Mouse (Mus musculus): Measurements from ENCODE around the gene Als2cl. TPM values are rescaled to one million over a fixed set of nuclear protein-coding genes. Genes with fewer than 3 reads are reported as not detected.

Gene Als2cl
- total RNA-seq, 2 experiments from 2014 or later = 4.6 to 6.6 TPM

DNA sequence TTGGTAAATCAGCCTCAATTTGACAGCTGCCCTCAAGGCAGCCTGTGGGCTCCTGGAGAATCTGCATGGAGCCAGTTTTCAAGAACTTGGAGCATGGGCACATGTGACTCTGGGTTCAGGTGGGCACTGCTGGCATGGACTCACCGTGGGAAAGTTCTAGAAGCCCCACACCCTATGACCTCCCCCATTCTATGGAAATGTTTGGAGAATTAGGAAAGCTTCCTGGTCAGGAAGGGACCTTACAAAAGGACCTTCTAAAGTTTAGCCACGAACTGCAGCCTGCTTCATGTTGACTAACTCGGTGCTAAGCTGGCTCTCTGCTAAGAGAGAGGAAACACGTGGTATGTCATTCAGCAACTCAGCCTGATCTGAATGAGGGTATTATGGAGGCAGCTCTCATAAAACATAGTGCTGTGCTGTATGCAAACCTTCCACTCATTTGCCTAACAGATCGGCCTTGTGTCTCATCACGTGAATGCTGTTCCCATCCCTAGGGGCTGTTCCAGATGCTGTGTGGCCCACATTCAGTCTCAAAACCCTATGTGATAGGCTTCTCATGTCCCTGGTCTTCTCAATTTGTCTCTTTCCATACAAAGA is 29.8 kb downstream of the Als2cl start:
- intact Hi-C loops (cut with DNase I) = no loop called here
- no peak for DNase-seq

DNA sequence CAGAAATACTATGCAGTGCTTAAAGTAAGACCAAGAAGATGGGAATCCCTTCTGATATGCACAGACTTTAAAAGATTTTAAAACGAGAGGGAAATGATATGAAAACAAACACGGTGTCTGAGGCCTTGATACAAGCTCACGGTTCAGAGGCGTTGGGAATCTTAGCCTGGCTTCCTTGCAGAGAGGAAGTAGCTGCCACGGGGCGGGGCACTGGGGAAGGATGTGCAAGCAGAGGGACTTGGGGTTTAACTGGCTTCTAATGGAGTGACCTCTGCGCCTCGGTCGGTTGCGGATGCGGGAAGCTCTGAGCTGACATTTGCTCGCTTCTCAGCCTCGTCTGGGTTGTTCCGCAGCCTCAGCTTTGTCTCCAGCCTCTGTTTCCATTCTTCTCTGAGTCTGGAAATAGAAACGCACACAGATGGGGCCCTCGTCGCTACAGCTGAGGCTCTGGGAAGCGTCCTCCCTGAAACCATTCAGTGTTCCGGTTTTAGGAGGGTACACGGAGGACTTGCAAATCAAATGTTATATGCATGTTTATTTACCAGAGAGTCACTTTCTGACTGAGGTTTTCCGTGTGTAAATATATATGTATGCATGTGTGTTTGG is 35.1 kb downstream of the Als2cl start:
- no peak for DNase-seq
- intact Hi-C loops (cut with DNase I) = no loop called here

DNA sequence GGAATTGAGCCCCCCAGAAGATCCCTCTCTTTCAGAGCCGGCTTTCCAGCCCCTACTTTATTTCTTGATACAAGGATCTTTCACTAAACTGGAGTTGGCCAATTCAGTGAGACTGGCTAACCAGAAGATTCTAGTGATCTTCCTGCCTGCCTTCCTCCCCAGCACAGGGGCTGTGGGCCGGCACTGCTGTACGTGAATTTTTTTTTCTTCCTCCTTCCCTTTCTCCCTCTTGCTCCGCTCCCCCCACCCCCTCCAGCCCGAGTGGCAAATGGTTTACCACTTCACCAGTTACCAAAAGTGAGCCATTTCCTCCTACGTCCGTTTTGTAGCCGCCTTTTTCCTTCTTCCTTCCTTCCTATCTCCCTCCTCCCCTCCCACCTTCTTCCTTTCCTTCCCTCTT is 35.8 kb downstream of the Als2cl start:
- intact Hi-C loops (cut with DNase I) = no loop called here
- no peak for DNase-seq

DNA sequence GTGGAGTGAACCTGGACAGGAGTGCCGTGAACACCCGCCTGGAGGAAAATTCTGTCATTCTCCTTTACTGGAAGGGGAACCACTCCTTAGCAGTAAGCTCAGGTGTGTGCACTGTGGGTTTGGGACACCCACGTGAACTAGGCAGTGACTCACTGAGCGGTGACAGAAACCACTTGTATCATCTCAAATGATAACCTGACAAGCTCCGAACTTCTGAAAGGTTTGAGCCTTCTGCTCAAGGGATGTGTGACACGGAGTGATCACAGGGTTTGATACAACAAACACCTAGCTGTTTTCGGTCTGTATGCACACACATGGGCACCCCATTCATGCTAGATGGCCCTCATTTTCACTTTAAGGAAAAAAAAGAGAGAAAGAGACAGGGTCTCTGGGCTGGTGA is 37.1 kb downstream of the Als2cl start, which contains the start of gene Fam240a:
TSS of gene Fam240a (minus strand) at position 76 of the 400 bp plus-strand sequence.
- DNase-seq = no peak
- intact Hi-C loops (cut with DNase I) = no loop called here

DNA sequence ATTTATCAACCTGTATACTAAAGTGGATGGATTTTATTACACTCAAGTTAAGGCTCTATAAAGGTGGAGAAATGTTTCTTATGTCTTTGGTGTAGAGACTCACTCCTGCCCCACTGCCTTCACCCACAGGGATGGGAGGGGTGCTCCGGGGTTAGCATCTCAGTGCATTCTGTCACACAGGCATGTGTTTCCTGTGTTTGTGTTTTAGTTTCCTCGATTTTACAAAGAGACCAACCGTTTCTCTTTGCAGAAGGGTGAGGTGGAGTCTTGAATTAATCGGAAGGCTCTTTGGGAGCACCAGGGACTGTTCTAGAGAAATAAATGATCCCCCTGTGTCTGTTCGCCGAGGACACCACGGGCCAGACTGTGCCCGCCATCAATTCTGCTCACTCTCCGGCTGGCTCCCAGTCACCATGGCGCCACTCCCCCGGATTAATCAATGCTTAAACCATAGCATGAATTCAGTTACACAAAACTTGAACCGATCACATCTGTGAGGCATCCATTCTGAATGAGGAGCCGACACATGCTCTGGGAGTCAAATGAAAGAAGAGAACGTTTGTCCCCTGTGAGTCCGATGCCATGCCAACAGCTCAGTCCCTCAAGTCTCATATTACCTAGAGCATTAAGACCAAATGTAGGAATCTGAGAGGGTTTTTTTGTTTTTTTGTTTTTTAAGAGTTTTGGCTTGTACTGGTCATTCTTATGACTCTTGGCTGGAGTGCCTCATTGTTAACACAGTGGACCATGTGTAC is 41.2 kb downstream of the Als2cl start:
- no peak for DNase-seq
- intact Hi-C loops (cut with DNase I) = loop anchor here (5.0 kb wide), 2 partner anchors 76 to 151 kb away; no protein-coding TSS in a partner anchor

DNA sequence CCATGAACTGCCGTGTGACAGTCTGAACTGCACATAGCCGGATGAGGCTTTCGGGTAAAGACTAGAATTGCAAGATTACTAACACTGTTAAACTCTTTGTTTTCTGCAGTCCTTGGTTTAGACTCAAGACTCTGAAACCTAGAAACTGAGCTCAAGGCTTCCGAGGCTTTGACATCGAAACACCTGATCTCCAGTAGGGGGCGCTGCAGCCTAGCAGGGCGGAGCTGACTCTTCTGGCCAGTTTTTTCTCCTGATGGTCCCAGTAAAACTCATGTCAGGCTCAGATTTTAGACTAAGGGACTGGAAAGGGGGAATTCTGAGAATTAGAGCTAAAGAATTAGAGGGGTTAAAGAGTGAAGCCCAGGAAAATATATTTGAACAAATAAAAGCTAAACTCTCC is 43.1 kb downstream of the Als2cl start:
- peak; percentile 56 to 74 for DNase-seq
- intact Hi-C loops (cut with DNase I) = loop anchor here (1.0 to 5.0 kb wide), 3 partner anchors 32 to 150 kb away; no protein-coding TSS in a partner anchor

DNA sequence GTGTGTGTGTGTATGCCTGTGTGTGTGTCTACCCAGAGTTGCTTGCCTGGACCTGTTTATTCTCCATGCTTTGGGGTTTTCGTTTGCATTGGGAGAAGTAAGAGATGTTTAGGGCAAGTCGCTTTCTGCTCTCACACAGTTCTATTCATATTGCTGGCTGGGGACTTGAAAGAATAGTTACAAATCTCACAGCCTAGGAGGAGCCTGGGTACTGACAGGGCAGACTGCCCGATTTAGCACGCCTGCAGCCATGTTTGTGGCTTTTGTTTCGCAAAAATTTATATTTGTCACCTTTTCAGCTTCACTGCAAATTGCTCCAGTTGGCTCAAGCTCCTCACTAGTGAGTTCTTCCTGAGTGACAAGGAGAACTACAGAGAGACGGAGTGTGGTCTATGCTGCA is 51.9 kb downstream of the Als2cl start:
- intact Hi-C loops (cut with DNase I) = no loop called here
- no peak for DNase-seq

DNA sequence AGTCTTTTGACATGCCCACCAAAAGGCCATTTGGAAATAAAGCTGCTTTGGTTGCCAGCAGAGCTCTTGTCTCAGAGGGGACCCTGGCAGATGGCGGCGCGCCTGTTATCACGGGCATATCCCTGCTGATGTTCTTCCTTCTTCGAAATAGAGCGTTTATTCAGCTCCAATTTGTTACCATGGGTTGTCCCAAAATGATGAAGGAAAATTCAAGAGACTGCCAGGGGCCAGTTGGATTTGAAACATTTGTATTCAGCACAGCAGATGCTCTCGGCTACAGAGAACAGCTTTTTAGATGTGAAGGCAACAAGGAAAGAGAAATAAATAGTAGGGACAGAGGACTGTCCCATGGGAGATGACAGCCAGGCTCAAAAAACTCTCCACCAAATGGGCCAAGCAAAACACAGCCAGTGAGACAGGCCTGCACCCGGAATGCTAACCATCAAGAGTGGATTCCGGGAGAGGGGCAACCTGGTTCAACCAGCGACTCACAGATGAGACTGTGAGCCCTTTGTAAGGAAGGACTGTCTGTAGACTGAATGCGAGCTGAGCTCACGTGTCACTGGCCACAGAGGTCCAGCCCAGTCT is 54.3 kb downstream of the Als2cl start:
- DNase-seq = no peak
- intact Hi-C loops (cut with DNase I) = no loop called here

DNA sequence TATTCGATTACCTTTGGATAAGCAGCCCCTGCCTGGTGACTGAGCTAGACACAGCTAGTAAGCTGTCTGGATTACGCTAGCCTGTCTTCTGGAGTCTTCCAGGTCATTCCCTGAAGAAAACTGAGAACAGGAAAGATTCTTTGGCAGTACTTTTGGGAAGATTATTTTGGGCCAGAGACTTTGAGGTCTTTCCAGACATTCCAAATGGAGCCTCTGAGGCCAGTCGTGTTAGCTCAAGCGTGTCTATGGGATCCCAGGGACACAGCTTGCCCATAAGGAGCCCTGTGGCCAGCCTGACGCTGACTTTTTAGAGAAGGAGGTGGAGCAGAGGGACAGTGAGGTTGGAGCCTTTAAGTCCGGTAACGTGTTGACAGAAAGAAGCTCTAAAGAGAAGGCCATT is 56.3 kb downstream of the Als2cl start:
- intact Hi-C loops (cut with DNase I) = no loop called here
- DNase-seq = no peak

DNA sequence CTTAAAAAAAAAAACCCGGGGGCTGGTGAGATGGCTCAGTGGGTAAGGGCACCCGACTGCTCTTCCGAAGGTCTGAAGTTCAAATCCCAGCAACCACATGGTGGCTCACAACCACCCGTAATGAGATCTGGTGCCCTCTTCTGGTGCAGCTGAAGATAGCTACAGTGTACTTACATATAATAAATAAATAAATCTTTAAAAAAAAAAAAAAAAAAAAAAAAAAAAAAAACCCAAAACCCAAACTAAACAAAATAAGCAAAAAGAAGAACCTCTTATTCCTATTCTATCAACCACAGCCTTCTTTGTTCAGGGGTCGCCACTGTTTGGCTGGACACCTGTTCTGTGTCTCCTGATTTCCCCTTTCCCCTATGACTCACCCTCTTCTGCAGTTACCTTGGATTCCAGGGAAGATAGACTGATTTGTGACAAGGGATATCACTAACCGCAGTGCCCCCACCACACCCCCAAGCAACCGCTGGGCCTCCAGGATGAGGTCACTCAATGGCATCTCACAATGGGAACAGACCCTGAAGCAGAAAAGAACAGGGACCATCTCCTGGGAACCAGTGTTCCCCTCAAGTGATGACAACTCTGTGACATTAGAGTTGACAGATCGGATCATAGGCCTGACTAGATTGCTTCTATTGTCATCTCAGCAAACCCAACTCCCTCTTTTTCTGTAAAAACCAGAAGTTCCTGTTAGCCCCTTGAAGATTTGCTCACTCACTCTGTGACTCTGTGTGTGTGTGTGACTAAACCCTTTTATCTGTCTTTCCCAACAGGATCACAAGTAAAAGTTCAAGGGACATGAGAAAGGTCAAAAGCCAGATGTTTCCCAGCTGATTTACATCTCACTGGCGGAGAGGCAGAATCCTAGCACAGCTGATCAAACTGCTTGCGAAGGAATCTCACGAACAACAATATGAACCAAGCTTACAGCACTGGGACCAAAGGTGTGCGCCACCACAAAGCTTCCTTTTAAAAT is 58.1 kb downstream of the Als2cl start:
- no peak for DNase-seq
- intact Hi-C loops (cut with DNase I) = no loop called here

DNA sequence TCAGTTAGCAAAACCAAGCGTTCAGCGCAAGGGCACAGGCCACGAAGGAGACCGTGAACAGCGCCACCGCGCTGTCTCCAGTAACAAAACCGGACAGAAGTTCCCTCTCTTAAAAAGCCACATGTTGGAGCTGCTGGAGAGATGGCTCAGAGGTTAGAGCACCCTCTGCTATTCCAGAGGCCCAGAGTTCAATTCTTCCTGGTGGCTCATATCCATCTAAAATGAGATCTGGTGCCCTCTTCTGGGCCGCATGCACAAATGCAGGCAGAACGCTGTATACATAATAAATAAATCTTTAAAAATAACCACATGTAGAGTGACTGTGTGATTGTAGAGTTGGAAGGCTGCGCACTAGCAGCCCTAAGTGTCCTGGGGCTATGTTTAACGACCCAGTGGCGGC is 64.6 kb downstream of the Als2cl start:
- DNase-seq = no peak
- intact Hi-C loops (cut with DNase I) = no loop called here

DNA sequence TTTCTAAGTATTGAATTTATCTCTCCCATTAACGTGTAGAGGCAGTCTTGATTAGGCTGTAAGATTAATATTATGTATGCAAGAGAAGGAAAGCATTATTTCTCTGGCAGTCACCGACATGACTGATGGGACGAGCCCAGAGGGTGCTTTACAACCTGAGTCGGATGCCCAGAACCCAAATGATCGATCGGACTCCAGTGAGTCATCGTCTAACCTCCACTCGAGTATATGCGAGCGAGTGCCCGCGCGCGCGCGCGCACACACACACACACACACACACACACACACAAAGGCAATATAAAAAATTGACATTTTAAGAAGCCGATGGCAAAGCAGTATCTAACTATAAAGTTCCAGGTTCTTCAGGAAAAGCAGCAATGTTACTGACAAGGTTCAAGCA is 65.7 kb downstream of the Als2cl start:
- no peak for DNase-seq
- intact Hi-C loops (cut with DNase I) = no loop called here

DNA sequence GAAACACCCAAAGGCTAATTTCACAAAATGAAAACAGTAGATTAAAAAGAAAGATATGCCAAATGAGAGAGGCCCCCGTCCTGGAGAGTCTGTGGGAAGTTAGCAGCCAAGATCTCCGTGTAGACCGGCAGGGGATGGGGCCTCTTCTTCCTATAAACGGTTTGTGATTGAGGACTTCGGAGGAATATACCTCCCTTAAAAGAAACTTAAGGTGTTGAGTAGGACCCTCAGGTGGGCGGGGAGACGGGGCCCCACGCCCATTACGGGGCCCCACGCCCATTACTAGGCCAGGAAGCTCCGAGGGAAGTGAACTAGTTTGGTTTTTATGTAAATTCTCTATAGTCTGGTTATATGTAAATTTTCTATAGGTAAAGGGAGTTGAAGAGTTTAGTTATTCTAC is 66.3 kb downstream of the Als2cl start, which contains the start of gene Tdgf1:
TSS of gene Tdgf1 (minus strand) at position 233 of the 400 bp plus-strand sequence.
- intact Hi-C loops (cut with DNase I) = no loop called here
- no peak for DNase-seq

DNA sequence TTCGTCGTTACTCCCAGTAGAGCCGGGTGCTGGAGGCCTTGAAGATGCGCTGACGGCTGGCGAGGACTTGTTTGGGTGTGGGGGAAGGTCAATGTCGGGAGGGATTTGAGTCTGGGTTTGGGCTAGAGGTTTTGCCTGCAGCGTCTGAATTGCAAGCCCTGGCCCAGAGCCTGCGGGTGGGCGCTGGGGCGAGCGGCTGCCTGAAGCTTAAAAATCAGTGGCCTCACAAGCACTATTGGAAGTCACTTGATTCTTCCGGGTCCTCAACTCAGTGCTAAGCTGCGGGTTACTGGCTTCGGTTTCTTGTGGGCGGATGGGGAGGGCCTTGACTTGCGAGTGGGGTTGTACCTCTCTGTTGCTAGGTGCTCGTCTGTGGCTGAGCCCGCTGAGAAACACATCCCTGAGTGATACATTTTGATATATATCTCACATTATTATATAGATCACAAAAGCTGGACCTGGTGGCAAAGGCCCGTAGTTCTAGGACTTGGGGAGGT is 66.9 kb downstream of the Als2cl start:
- DNase-seq = no peak
- intact Hi-C loops (cut with DNase I) = no loop called here

DNA sequence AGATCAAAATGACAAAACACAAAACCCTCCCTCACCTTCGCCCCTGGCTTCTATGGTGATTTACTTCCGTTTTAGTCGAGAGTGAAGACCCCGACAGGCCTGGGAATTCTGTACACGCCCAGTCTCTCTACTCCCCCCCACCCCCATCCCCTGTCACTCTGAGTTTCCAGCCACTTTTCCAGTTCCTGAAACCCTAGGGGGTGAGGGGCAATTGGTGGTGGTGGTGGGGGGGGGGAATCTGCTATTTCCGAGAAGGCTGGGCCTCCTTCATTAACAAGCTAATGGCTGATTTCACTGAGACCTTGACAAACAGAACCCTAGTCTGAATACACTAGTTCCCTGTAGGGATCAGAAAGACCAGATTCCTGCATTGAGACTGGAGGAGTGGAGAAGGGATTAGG is 67.6 kb downstream of the Als2cl start:
- intact Hi-C loops (cut with DNase I) = no loop called here

DNA sequence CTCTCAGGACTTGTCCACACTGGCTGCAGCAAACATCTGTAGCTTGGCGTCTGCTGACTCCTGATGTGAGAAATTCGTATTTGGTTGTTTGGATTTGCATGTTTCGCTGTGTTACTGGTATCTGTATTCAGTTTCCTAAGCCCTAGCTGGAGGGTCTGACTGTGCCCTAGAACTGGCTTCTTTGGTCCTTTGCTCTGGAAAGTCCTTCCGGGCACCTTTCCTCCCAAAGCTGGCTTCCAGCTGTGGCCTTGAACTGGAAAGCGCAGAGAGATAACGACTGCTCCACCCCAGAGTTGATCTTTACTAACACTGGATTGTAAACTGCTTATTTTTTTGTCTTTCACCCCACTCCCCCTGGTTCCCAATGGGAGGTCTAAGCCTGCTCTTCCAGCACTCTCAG is 68.2 kb downstream of the Als2cl start:
- intact Hi-C loops (cut with DNase I) = no loop called here
- no peak for DNase-seq

More for the DNA sequence above, 67.6 kb downstream of the Als2cl start:
- DNase-seq = no peak

DNA sequence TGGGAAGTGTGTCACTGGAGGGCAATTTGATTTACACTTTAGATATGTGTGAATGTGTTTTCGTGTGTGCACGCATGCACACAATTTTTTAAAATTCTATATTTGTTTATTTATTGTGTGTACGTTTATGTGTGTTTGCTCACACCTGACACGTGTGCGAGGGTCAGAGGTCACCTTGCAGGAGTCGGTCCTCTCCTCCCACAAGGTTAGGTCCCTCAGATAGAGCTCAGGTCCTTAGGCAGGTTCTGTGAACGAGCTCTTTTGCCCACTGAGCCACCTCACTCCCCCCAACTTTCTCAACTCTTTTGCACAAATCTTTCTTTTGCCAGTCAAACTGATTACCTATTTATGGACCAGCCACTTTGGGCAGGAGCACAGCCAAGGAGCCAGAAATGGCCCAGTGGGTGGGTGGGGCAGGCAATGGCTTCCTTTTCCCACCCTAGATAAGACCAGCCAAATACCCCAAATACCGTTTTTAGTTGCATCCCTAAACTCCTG is 69.2 kb downstream of the Als2cl start:
- DNase-seq = no peak
- intact Hi-C loops (cut with DNase I) = no loop called here

DNA sequence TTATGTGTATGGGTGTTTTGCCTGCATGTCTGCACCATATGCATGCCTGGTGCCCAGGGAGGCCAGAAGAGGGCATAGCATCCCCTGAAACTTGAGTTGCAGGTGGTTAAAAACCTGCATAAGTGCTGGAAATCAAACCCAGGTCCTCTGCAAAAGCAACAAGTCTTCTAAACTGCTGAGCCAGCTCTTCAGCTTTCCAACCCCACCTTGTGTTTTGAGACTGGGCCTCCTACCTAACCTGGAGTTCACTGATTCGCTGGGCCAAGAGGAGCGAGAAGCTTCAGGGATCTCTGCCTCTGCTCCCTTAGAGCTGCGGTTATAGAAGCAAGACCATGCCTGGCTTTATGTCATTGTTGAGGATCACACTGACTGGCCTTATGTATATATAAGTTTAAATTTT is 70.4 kb downstream of the Als2cl start:
- intact Hi-C loops (cut with DNase I) = no loop called here
- no peak for DNase-seq
